Mouse (Mus musculus) lung, adult 2 months (tissue): Measurements from ENCODE around the gene Upk1a. TPM values are rescaled to one million over a fixed set of nuclear protein-coding genes. Genes with fewer than 3 reads are reported as not detected.

Source experiments
- DNase-seq: peaks from one replicate; pipeline ENCODE4 v3.0.0; 2022
- H3K4me1 ChIP-seq: fragments of 200-500 bp; 2 replicates; pipeline ENCODE4 v1.6.1; 2011; ENCODE audit warnings: low read length; ENCODE audit not compliant: control insufficient read depth, insufficient read depth
- H3K4me3 ChIP-seq: fragments of 200-500 bp; replicated peaks from 2 replicates; pipeline ENCODE3; 2011; ENCODE audit warnings: low read depth, mild to moderate bottlenecking, control low read depth, low read length; ENCODE audit errors: extremely low read depth
- CTCF ChIP-seq: fragments of 200-500 bp; IDR thresholded peaks from 2 replicates; pipeline ENCODE4 v1.5.1; 2011; ENCODE audit warnings: mild to moderate bottlenecking, low read length, control low read depth; ENCODE audit not compliant: insufficient read depth
- POLR2A ChIP-seq: fragments of 200-500 bp; IDR thresholded peaks from 2 replicates; pipeline ENCODE4 v1.6.1; 2011; ENCODE audit warnings: low read depth, mild to moderate bottlenecking, control low read depth, low read length, borderline replicate concordance; ENCODE audit errors: extremely low read depth
- WGBS: fragments of 180-500 bp; shearing (Covaris S2); methylation state at CpG from one replicate; pipeline ENCODE4 v1.1.7; 2018; 5-methylcytosine and 5-hydroxymethylcytosine counted together
- polyA plus RNA-seq: library from polyadenylated mRNA; depleted of rRNA; stranded (reverse); fragments of >200 nt; gene quantifications from 2 replicates; pipeline ENCODE4 v1.2.3, GENCODE M21; 2012

The Upk1a gene
- polyA plus RNA-seq, 1 experiment, result 8.5 TPM

DNA sequence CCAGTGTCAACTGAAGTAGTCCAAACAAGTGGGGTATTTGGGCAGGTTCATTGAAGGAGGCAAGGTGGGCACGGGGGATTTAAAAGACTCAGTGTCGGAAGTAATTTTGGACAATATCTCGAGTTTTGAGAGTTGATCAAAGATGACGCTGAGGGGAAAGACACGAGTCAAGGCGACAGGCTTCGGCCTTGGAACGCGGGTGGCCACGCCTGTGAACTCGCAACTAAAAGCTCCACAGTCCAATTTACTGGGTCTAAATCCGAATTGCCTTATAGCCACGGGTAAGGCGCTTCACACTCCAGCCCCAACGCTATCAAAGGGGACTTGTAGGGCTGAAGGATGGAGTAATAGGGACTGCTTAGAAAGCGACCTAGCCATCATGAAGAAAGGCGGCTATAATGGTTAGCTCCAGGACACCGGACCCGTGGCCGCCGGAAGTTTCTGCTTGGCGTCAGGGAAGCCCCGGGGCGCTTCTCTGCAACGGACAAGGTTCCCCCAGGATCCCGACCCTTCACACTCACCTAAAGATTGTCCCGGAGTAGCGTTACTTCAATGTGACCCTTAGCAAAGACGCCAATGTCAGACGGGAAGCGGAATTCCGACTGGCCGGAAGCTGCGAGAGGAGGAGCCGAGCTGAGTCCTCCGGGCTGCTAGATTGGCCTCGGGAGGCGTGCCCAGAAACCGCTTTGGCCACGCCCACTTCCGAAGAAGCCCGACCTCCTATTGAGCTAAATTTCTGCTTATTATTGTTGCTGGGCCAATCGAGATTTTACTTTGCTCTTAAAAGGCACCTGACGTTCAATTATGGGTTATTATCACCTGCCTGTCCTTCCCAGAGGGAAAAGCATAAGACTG is 13.1 kb upstream of the Upk1a start, which contains the start of gene Cox6b1:
Gene Cox6b1 (minus strand): TSS at position 622 of the 855 bp plus-strand sequence.
- TF ChIP-seq POLR2A (no peak), CTCF (no peak)
- Histone ChIP-seq H3K4me3 (peak within 1 kb of the TSS; percentile 89), H3K4me1 (peaks cover 5% of the 10 kb centered on the region; the same call in 1 of the 2 replicates)
- WGBS, result 2% methylated on average over 44 of the region's 44 CpGs
- DNase-seq, result peak; percentile 77

DNA sequence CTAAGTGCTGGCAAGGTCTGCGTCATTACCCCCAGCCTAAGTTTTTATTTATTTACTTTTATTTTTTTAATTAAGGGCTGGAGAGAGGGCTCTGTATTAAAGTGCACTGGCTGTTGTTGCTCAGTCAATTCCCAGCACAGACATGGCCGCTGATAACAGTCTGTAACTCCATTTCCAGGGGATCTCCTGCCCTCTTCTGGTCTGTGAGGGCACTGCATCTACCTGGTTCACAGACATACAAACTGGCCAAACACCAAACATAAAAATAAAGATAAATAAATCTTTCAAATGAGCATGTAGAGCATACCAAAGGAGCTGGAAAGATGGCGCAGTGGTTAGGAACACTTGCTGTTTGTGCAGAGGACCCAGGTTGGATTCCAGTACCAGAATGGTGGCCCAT is 6.6 kb upstream of the Upk1a start:
- Histone ChIP-seq H3K4me1 (no peaks in the 10 kb centered on the region), H3K4me3 (no peak overlapping the region)
- no peak for DNase-seq
- WGBS, result 91% methylated on average over 3 of the region's 3 CpGs
- peak; percentile 36; the same call in 1 of the 2 replicates for TF ChIP-seq CTCF
- TF ChIP-seq POLR2A, result no peak

DNA sequence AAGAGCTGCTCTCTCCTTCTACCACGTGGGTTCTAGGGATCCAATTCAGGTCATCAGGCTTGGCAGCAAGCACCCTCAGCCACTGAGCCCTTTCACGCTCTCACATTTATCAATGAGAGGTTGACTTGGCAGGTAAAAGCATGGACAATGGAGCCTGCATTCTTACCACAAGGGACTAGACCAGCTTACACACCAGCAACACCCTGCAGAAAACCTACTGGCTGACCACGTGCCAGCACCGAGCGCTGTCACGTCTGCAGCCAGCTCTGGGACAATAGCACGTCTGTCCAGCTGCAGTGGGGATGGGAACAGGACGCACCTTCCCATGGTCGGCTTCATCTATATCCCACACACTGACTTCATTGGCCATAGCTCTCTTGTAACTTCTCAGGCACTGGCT is 6.0 kb upstream of the Upk1a start:
- TF ChIP-seq POLR2A (no peak), CTCF (no peak)
- Histone ChIP-seq H3K4me1 (no peaks in the 10 kb centered on the region), H3K4me3 (no peak overlapping the region)
- DNase-seq, result no peak
- WGBS, result 94% methylated on average over 9 of the region's 9 CpGs

DNA sequence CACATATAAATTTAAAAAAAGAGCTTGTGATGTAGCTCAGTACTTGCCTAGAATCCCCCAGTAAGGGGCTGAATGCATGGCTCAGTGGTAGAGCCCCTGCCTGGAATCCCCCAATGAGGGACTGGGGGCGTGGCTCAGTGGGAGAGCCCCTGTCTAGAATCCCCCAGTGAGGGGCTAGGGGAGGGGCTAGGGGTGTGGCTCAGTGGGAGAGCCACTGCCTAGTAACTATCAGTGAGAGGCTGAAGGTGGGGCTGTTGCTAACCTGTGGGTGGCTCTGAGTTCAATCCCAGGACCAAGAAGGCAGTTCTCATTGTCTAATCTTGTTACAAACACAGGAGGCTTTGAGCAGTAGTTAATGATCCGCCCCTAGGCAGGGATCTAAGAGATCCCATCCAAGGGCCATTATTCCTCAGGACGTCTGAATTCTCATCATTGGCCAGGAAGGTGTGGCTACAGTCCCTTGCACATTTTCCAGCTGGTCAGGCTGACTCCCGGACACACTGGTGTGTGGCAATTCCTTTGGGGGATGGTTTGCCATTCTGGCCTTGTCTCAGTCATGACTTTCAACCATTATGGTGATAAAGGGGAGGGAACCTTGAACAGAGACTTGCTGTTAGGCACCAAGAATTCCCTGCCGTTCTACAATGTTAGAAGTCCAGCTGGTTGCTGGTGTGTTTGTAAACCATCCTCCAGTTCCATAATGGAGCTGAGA is 2.6 kb upstream of the Upk1a start:
- H3K4me1 ChIP-seq, result no peaks in the 10 kb centered on the region
- H3K4me3 ChIP-seq, result no peak overlapping the region
- TF ChIP-seq POLR2A (no peak), CTCF (no peak)
- WGBS, result 59% methylated on average over 5 of the region's 5 CpGs
- DNase-seq, result no peak

DNA sequence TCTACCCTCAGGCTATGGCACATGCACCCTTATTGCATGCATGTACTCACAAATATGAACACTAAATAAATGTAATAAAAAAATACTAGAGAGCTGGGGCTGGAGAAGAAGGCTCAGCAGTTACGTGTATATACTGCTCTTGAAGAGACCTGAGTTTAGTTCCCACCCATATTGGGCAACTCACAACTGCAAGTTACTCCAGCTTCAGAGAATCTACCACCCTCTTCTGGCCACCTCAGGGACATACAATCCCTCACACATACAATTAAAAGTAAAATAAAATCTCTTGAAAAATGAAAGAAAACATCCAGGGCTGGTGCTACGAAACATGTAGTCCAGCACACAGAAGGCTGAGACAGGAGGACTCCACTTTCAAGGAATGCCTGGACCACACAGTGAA is 1.8 kb upstream of the Upk1a start:
- WGBS, result 57% methylated on average over 2 of the region's 2 CpGs
- TF ChIP-seq POLR2A, result no peak
- TF ChIP-seq CTCF, result no peak
- no peak for DNase-seq

DNA sequence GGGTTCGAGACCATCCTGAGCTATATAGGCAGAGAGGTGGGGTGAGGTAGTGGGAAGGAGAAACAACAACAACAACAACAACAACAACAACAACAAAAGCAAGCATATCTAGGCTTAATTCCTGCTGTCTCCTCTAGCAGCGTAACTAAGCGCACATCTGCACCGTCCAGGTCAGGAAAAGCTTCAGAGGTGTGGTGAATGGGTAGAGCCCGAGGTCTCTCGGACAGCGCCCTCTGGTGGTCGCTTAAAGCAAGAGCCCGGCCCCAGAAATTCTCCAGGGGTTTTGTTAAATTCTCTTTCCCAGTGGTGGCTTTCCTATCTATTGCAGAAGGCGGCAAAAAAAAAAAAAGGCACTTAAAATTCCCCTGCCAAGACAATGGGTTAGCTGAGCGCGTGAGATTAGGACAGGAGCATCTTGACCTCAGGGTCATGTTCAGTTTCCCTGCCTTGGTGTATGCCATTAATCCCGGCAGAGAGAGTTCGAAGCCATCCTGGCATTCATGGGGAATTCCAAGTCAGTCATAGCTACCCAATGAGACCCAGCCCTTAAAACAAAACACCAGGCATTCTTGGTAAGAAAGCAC is 974 bp upstream of the Upk1a start:
- no peak for TF ChIP-seq POLR2A
- peak; percentile 59 for TF ChIP-seq CTCF
- peak; percentile 57 for DNase-seq
- 19% methylated on average over 14 of the region's 14 CpGs for WGBS
- H3K4me3 ChIP-seq, result no peak overlapping the region
- no peaks in the 10 kb centered on the region for H3K4me1 ChIP-seq

More for the DNA sequence above, 1.8 kb upstream of the Upk1a start:
- Histone ChIP-seq H3K4me1 (no peaks in the 10 kb centered on the region), H3K4me3 (no peak overlapping the region)

DNA sequence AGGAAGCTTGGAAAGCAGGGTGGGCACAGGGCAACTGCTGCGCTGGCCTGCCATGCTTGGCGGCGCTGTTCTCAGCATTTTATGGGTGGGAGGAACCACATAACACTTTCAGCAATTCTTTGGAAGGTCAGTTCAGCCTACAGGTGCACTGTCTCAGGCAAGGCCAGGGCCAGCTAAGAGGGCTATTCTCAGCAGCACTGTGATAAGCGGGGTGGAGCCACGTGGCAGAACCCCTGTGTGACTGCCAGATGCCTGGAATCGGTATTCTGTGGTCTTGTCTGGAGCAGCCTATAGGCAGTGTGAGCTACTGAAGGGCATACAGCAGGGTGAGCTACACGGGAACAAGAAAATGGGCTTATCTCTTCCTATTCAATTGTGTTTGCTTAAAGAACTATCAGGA is 2.6 kb downstream of the Upk1a start:
- no peak for DNase-seq
- TF ChIP-seq CTCF (no peak), POLR2A (no peak)
- peaks cover 2% of the 10 kb centered on the region; the same call in 1 of the 2 replicates for H3K4me1 ChIP-seq
- WGBS, result 47% methylated on average over 7 of the region's 7 CpGs
- H3K4me3 ChIP-seq, result no peak overlapping the region

DNA sequence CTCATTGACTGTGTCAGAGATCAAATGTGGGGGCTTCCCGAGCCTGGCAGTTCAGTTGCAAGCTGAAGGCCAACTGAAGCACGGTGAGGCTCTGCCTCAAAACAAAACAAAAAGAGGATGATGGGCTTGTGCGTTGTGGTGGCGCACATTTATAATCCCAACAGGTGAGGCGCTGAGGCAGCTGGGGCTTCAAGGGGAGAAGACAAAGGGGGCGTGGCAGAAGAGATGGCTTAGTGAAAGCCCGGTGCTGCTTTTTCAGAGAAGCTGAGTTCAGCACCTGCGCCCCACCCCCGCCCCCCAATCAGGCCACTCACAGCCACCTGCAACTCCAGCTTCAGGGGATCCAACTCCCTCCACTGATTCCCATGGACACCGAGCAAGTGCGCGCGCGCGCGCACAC is 4.2 kb downstream of the Upk1a start:
- no peak for DNase-seq
- TF ChIP-seq CTCF, result no peak
- no peak for TF ChIP-seq POLR2A
- H3K4me1 ChIP-seq, result peaks cover 2% of the 10 kb centered on the region; the same call in 1 of the 2 replicates
- 53% methylated on average over 16 of the region's 16 CpGs for WGBS
- H3K4me3 ChIP-seq, result no peak overlapping the region

DNA sequence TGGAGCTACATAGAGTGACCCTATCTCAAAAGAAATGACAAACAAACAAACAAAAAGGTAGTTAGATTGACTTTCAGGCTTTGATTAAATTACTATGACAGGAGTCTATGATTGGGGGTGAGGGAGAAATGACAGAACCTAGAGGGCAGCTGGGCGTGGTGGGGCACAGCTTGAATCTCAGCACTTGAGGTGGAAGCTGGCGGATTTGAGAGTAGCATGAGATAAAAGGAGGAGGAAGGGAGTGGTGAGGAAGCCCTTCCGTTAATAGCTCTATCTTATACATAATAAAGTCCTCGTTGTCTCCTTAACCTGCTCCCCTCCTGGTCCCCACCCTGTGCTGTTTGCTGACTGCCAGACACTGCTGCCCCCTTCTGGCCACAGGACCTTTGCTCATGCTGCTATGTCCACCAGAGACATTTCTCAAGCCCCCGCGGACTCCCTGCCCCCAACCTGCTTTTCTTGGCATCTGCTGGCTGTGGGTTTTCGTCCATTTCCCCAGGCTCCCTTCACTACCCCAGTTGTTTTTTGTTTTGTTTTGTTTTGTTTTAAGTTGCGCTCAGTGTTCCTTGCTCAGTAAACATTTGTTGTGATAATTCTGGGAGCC is 4.8 kb downstream of the Upk1a start:
- peaks cover 2% of the 10 kb centered on the region; the same call in 1 of the 2 replicates for H3K4me1 ChIP-seq
- TF ChIP-seq CTCF (peak; percentile 76), POLR2A (no peak)
- DNase-seq, result peak; percentile 68
- H3K4me3 ChIP-seq, result no peak overlapping the region
- WGBS, result 16% methylated on average over 8 of the region's 8 CpGs

DNA sequence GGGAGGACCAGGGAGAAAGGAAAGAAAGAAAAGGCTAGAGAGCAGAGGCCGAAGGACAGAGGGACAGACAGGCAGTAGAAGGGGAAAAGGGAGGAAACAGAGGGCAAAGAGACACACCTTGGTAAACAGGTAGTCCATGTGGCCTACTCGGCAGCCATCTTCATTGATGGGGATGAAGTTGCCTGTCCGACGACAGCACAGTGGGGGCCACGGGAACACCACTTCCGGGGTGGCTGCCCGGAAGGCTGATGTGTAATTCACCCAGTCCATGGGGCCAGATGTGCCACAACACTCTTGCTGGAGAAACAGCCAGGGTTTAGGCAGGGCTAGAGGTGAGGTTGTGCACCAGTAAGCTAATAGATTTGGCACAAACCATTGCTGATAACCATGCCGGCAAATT is 7.7 kb downstream of the Upk1a start:
- TF ChIP-seq CTCF, result no peak
- TF ChIP-seq POLR2A, result no peak
- Histone ChIP-seq H3K4me1 (peaks cover 6% of the 10 kb centered on the region; the same call in 1 of the 2 replicates), H3K4me3 (no peak overlapping the region)
- DNase-seq, result no peak
- WGBS, result 89% methylated on average over 8 of the region's 8 CpGs
